Mouse (Mus musculus) liver, embryonic 14.5 days (tissue): Measurements from ENCODE around the gene St6galnac3. TPM values are rescaled to one million over a fixed set of nuclear protein-coding genes. Genes with fewer than 3 reads are reported as not detected.

Experiments
- ATAC-seq: fragments of 200-750 bp; cut with Nextera tagmentation; 2 replicates; pipeline ENCODE4 v1.8.0; 2017; ENCODE audit warnings: moderate number of reproducible peaks, mild to moderate bottlenecking, moderate library complexity; ENCODE audit not compliant: insufficient read depth
- DNase-seq, 3 experiments: peaks; one replicate each; pipeline ENCODE4 v3.0.0-alpha.2; 2012 to 2013; ENCODE audit warnings: low read depth in 3 of 3, low spot score in 3 of 3
- H3K27ac ChIP-seq: fragments of 300-500 bp; sonication (generic); 2 replicates; pipeline ENCODE4 v1.5.1; 2014; ENCODE audit warnings: moderate library complexity, mild to moderate bottlenecking, control low read depth, inconsistent platforms
- H3K27me3 ChIP-seq: fragments of 300-500 bp; sonication (generic); 2 replicates; pipeline ENCODE4 v1.6.1; 2014; ENCODE audit warnings: mild to moderate bottlenecking, low read length, moderate library complexity; ENCODE audit not compliant: control insufficient read depth, insufficient read depth
- H3K36me3 ChIP-seq: fragments of 300-500 bp; sonication (generic); replicated peaks from 2 replicates; pipeline ENCODE4 v1.6.1; 2014; ENCODE audit warnings: low read depth; ENCODE audit not compliant: control insufficient read depth, insufficient read depth
- H3K4me1 ChIP-seq, 2 experiments: fragments of 200-500 bp in 1 of 2; fragments of 300-500 bp in 1 of 2; sonication (generic) in 1 of 2; replicated peaks; 2 replicates each; pipeline ENCODE4 v1.6.1; 2012 to 2014; ENCODE audit warnings: antibody characterized with exemption in 1 of 2, inconsistent platforms in 1 of 2, low read length in 1 of 2; ENCODE audit not compliant: control insufficient read depth in 2 of 2, insufficient read depth in 2 of 2
- H3K4me2 ChIP-seq: fragments of 300-500 bp; sonication (generic); 2 replicates; pipeline ENCODE4 v1.6.1; 2014; ENCODE audit warnings: low read depth, mild to moderate bottlenecking, control low read depth, moderate library complexity
- H3K4me3 ChIP-seq, 2 experiments: fragments of 200-500 bp in 1 of 2; fragments of 300-500 bp in 1 of 2; sonication (generic) in 1 of 2; 2 replicates each; pipeline ENCODE4 v1.5.1; 2012 to 2014; ENCODE audit warnings: low read depth in 2 of 2, low read length in 2 of 2, mild to moderate bottlenecking in 2 of 2, control low read depth in 1 of 2, inconsistent platforms in 1 of 2, moderate library complexity in 1 of 2; ENCODE audit not compliant: insufficient read depth in 1 of 2
- H3K9ac ChIP-seq: fragments of 300-500 bp; sonication (generic); replicated peaks from 2 replicates; pipeline ENCODE4 v1.6.1; 2014; ENCODE audit warnings: mild to moderate bottlenecking, control low read depth, moderate library complexity
- H3K9me3 ChIP-seq: fragments of 300-500 bp; sonication (generic); 2 replicates; pipeline ENCODE4 v1.6.1; 2016; ENCODE audit warnings: low read length, mixed read lengths; ENCODE audit not compliant: control insufficient read depth
- CTCF ChIP-seq: IDR thresholded peaks from 2 replicates; pipeline ENCODE4 v1.5.1; 2016; ENCODE audit warnings: antibody characterized with exemption, low read depth, control low read depth
- EP300 ChIP-seq: IDR thresholded peaks from 2 replicates; pipeline ENCODE4 v1.6.1; 2016; ENCODE audit warnings: antibody characterized with exemption, low read depth
- WGBS: fragments of 180-500 bp; shearing (Covaris S2); extraction: QIAGEN DNeasy Blood & Tissue Kit; methylation state at CpG from one replicate; pipeline ENCODE4 v1.1.7; 2014; ENCODE audit not compliant: insufficient replicate concordance; 5-methylcytosine and 5-hydroxymethylcytosine counted together
- polyA plus RNA-seq, 2 experiments: library from polyadenylated mRNA; depleted of rRNA in 1 of 2; stranded (reverse) in 1 of 2; unstranded in 1 of 2; fragments of >200 nt; fragmentation: Nextera tagmentation in 1 of 2; extraction: Ambion mirVana in 1 of 2; gene quantifications; 2 replicates each; pipeline versions ENCODE4 v1.2.1 to v1.2.3; 2012 to 2014

St6galnac3 gene
- polyA plus RNA-seq, 2 experiments = 2.9 to 5.7 TPM

DNA sequence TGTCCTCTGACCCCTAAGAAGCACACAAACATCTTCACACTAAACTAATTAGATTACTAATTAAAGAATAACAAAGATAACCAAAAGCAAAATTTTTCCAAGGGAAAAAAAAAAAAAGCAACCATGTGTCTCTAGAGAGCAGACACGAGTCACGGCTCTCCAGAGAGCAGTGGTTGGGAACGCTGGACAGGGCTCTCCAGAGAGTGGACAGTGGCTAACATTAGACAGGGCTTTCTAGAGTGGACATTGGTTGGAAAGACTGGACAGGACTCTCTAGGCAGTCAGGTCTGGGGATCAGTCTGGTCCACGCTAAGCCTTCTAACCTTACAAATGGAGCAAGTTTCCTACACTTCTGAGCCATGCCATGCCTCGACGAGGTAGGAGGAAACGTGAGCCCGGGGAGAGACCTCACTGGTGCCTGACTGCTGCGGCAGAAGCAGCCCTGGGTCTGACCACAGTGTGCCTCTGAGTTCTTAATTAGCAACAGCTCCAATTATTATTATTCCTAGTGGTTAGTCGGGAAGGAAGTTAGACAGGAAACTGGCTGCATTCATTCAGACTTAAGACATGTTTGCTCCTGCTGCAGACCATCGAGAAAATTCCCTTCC is 32.7 kb downstream of the St6galnac3 start:
- ATAC-seq = no peak
- H3K36me3 ChIP-seq = no peaks in the 10 kb centered on the region; the same call in none of the 2 replicates
- peak overlapping the region; percentile 89 for H3K27ac ChIP-seq

DNA sequence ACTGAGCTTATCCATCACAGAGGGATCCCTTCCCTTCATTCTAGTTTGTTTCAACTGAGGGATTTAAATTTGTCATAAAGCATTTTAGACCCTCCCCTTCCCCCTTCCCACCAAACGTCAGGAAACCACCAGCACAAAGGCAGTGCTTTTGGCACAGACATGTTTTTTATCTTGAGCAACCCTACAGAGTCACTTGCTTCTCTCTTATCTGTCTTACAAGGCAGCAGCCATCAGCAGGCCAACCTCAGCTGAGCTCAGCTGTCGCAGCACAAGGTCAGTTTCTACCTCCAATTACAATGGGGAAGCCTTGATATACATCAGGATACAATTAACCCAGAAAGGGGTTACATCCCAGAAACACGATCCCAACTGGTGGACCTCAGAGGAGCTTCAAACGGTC is 33.4 kb downstream of the St6galnac3 start:
- Histone ChIP-seq H3K9ac (peak overlapping the region; percentile 31; the same call in 1 of the 2 replicates), H3K4me2 (peak overlapping the region; percentile 48)
- TF ChIP-seq EP300 (peak; percentile 79), CTCF (no peak)

More for the DNA sequence above, 32.7 kb downstream of the St6galnac3 start:
- H3K9ac ChIP-seq = peak overlapping the region; percentile 20; the same call in 1 of the 2 replicates
- H3K4me2 ChIP-seq = peak overlapping the region; percentile 48
- H3K4me1 ChIP-seq = peaks cover 46 to 50% of the 10 kb centered on the region in 2 experiments
- no peak for DNase-seq
- 39% methylated on average over 11 of the region's 11 CpGs for WGBS
- no peaks in the 10 kb centered on the region for H3K9me3 ChIP-seq
- no peaks in the 10 kb centered on the region for H3K27me3 ChIP-seq
- H3K4me3 ChIP-seq = no peak overlapping the region
- TF ChIP-seq EP300 (no peak), CTCF (no peak)

DNA sequence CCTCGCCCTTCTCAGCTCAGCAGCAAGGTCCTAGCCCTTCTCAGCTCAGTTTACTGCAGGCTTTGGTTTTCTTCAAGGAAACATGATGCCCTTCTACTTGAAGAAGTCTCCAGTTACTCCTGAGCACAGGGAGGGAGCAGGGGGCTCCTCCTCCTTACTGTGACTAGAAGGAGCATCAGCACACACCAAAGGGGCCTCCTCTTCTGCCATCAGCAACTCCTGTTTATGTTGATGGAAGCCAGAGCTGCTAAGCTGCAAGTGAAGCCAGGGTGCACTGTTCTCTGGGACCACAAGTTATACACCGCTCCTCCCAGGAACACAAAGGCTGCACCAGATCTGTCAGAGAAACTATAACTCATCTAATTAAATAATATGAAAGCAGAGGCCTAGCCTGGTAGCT is 34.4 kb downstream of the St6galnac3 start:
- 52% methylated on average over 2 of the region's 2 CpGs for WGBS
- Histone ChIP-seq H3K9me3 (no peaks in the 10 kb centered on the region), H3K9ac (peak overlapping the region; percentile 81), H3K27ac (peak overlapping the region; percentile 97), H3K36me3 (no peaks in the 10 kb centered on the region; the same call in none of the 2 replicates), H3K4me2 (peak overlapping the region; percentile 84), H3K27me3 (no peaks in the 10 kb centered on the region), H3K4me1 (peaks cover 46 to 48% of the 10 kb centered on the region in 2 experiments), H3K4me3 (no peak overlapping the region)
- TF ChIP-seq EP300 (no peak), CTCF (peak; percentile 26; the same call in 1 of the 2 replicates)
- ATAC-seq = peak; percentile 8; the same call in 1 of the 2 replicates
- no peak for DNase-seq

More for the DNA sequence above, 33.4 kb downstream of the St6galnac3 start:
- peak; percentile 57 for ATAC-seq
- no peaks in the 10 kb centered on the region for H3K9me3 ChIP-seq
- WGBS = 9% methylated on average over 4 of the region's 4 CpGs
- no peaks in the 10 kb centered on the region; the same call in 1 of the 2 replicates for H3K36me3 ChIP-seq
- H3K4me1 ChIP-seq = peaks cover 46 to 50% of the 10 kb centered on the region in 2 experiments
- no peaks in the 10 kb centered on the region for H3K27me3 ChIP-seq
- H3K4me3 ChIP-seq = no peak overlapping the region
- H3K27ac ChIP-seq = peak overlapping the region; percentile 89
- DNase-seq = peak in 1 of 3 experiments; percentile 62

DNA sequence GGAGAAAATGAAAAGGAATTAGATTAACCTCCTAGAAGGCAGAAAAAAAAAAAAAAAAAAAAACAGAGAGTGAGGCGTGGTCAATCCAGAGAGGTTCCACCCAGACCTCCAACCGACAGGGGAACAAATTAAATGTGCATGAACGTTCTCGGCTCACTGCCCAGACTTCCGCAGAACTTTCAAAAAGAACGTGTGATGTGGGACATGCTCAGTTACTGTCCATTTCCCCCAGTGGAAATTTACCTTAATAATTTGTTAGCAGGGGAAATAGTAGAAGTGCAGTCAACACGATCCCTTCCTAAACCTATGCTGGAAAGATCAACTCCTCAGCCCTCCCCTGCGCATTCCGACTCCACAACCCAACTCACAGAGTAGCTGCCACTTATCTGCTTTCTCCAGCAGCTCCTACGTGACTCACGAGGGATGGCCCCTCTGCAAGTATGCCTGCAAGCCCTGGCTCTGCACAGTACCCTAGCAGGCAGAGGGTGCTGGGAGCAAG is 35.1 kb downstream of the St6galnac3 start:
- peaks cover 46 to 48% of the 10 kb centered on the region in 2 experiments for H3K4me1 ChIP-seq
- H3K4me3 ChIP-seq = peak overlapping the region; percentile 45 to 50
- H3K36me3 ChIP-seq = no peaks in the 10 kb centered on the region; the same call in 1 of the 2 replicates
- peak overlapping the region; percentile 97 for H3K27ac ChIP-seq
- H3K4me2 ChIP-seq = peak overlapping the region; percentile 84
- DNase-seq (peak in 2 of 3 experiments; percentile 83), ATAC-seq (peak; percentile 98)
- 13% methylated on average over 11 of the region's 11 CpGs for WGBS
- H3K9me3 ChIP-seq = peaks cover 5% of the 10 kb centered on the region
- peak overlapping the region; percentile 81 for H3K9ac ChIP-seq
- peak; percentile 94 for TF ChIP-seq EP300
- no peak; the same call in none of the 2 replicates for TF ChIP-seq CTCF
- H3K27me3 ChIP-seq = no peaks in the 10 kb centered on the region

DNA sequence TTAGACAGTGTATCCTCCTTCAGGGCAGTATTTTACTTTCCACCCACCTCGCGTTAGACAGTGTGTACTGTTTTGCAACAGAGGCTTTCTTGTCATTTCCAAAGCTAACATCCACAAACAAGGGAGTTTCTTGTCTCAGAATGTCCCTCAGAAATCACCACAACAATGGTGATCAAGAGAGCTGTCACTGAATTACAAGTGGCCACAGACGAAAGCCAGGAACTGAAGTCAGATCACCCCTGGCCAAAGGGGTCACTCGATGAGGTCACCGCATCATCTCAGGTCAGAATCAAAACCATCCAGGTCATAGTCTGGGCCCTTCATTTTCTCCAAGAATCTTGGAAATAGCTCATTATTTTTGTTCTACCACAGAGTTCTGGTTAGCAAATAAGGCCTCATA is 37.1 kb downstream of the St6galnac3 start:
- Histone ChIP-seq H3K27ac (peak overlapping the region; percentile 97), H3K9me3 (peaks cover 6% of the 10 kb centered on the region), H3K27me3 (no peaks in the 10 kb centered on the region), H3K9ac (no peak overlapping the region), H3K4me2 (no peak overlapping the region), H3K4me3 (no peak overlapping the region), H3K36me3 (no peaks in the 10 kb centered on the region; the same call in 1 of the 2 replicates), H3K4me1 (peaks cover 41 to 50% of the 10 kb centered on the region in 2 experiments)
- DNase-seq = no peak
- TF ChIP-seq CTCF = no peak
- no peak for TF ChIP-seq EP300
- ATAC-seq = no peak
- 89% methylated on average over 5 of the region's 5 CpGs for WGBS
